Mouse (Mus musculus): Measurements from ENCODE around the gene Dhdh. TPM values are rescaled to one million over a fixed set of nuclear protein-coding genes. Genes with fewer than 3 reads are reported as not detected.
"Not testable (repeated sequence)": the region's sequence is repeated elsewhere in the genome, so short reads cannot be mapped to it uniquely, and the experiment has no call there.

Gene Dhdh
- polyA plus RNA-seq, 1 experiment from 2014 or later: 3.2 TPM

DNA sequence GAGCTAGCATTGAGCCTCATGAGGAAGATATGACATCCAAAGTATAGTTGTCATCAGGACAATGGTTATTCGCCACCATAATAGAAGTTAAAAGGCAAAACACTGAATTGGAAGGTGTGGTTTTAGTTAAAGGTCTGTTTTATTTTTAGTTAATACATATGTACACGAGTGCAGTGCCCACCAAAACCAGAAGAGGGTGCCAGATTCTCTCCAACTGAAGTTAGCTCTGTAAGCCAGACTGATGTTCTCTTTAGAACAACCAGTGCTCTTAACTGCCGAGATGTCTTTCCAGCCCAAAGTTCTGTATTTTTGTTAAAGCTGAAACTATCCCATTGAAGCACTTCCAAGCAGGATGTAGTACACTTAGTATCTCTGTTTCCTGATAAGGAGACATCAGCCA lies 17.7 kb downstream of the Dhdh start:
- no peak overlapping the region for H3K27ac ChIP-seq (replicated peaks; ENCODE audit: low read depth, low read length)
- no peaks in the 10 kb centered on the region for H3K27me3 ChIP-seq (replicated peaks; ENCODE audit: control insufficient read depth, insufficient read depth, low read length)
- no peak overlapping the region for H3K4me2 ChIP-seq (ENCODE audit: low read depth, low read length)
- no peak overlapping the region for H3K9ac ChIP-seq (ENCODE audit: low read depth, low read length)
- H3K36me3 ChIP-seq (ENCODE audit: control insufficient read depth, insufficient read depth, low read length): no peaks in the 10 kb centered on the region
- DNase-seq (ENCODE audit: low spot score) (peak; percentile 88), ATAC-seq (ENCODE audit: low read depth) (0 out of 2 replicates have a peak, but pooled peaks have one; percentile 19)
- H3K9me3 ChIP-seq (ENCODE audit: control insufficient read depth, low read length): no peaks in the 10 kb centered on the region
- no peak overlapping the region for H3K4me3 ChIP-seq (ENCODE audit: low read depth, low read length)
- H3K4me1 ChIP-seq (ENCODE audit: control insufficient read depth, insufficient read depth, low read length): peaks cover 2% of the 10 kb centered on the region
- WGBS: 5% methylated on average over 3 of the region's 3 CpGs

DNA sequence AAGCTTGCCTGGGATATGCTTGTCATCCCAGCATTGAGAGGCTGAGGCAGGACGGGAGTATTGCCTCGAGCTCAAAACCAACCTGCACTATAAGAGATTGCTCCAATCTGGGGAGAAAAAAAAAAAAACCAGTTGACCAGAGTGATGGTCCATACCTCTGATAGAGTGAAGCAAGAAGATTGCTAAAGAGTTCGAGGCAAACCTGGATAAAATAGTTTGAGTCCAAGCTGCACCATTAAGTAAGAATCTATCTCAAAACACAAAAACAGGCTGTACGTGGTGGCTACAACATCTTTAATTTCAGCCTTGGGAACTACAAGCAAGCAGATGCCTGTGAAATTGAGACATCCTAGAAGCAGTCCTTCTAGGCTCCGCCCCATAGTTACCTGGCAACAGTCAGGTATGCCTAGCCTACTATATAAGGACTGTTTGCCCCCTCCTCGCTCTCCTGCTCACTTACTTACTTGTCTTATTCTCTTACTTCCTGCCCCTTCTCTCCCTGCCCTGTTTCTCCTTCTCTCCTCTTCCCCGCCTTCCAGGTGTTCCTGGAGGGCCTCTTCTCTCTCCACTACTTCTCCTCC lies 21.4 kb downstream of the Dhdh start:
- no peaks in the 10 kb centered on the region for H3K27me3 ChIP-seq (replicated peaks; ENCODE audit: control insufficient read depth, insufficient read depth, low read length)
- H3K4me3 ChIP-seq (ENCODE audit: low read depth, low read length): peak overlapping the region; percentile 90
- WGBS: 32% methylated on average over 7 of the region's 7 CpGs
- H3K36me3 ChIP-seq (ENCODE audit: control insufficient read depth, insufficient read depth, low read length): peaks cover 30% of the 10 kb centered on the region
- H3K9ac ChIP-seq (ENCODE audit: low read depth, low read length): peak overlapping the region; percentile 88
- H3K4me2 ChIP-seq (ENCODE audit: low read depth, low read length): peak overlapping the region; percentile 78
- no peaks in the 10 kb centered on the region for H3K9me3 ChIP-seq (ENCODE audit: control insufficient read depth, low read length)
- peak; percentile 23; the same call in 1 of the 2 replicates for ATAC-seq (ENCODE audit: low read depth)
- peaks cover 7% of the 10 kb centered on the region for H3K4me1 ChIP-seq (ENCODE audit: control insufficient read depth, insufficient read depth, low read length)
- DNase-seq (ENCODE audit: low spot score): peak; percentile 68
- H3K27ac ChIP-seq (replicated peaks; ENCODE audit: low read depth, low read length): no peak overlapping the region

DNA sequence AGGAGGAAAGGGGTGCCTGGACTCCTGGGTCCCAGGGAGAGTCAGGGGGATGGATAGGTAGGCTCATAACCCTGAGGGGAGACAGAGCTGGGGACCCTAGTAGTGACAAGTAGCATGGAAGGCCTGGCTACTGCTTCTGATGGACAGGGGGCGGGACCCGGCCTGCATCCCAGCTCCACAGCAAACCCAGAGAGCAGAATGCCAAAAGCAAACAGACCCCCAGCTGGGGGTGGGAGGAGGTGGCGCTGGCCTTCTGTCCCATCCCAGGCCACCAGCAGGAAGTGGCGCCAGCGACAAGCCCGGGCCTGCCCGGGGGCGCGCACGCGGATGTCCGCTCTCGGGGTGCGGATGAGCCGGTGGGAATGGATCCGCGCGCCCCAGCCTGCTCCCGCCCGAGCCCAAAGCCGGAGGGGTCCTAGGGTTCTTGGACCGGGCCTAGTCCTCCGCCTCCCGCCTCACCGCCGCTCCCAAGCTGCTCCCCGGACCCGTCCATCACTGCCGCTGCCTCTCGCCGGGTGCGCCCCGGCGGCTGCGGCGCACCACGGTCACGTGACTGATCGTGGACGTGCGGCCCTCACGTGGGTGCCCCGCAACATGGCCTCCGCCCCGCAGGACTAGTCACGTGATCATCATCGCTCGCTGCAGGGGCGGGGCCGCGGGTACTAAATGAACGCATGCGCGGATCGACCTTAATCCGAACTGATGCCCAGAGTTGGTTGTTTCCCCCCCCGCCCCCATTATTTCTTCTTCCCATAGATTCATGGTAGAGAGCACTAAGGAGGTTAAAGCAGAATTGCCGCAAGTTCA lies 22.1 kb downstream of the Dhdh start, which contains the start of gene Bax:
Gene Bax (minus strand): TSS at position 616 of the 807 bp plus-strand sequence.
- WGBS: 2% methylated on average over 20 of the region's 58 CpGs
- peak; percentile 72 for ATAC-seq (ENCODE audit: low read depth)
- Histone ChIP-seq H3K4me2 (ENCODE audit: low read depth, low read length) (peak within 1 kb of the TSS; percentile 78), H3K27ac (replicated peaks; ENCODE audit: low read depth, low read length) (no peak within 1 kb of the TSS), H3K27me3 (replicated peaks; ENCODE audit: control insufficient read depth, insufficient read depth, low read length) (no peaks in the 10 kb centered on the region), H3K4me1 (ENCODE audit: control insufficient read depth, insufficient read depth, low read length) (peaks cover 11% of the 10 kb centered on the region), H3K36me3 (ENCODE audit: control insufficient read depth, insufficient read depth, low read length) (peaks cover 37% of the 10 kb centered on the region), H3K9ac (ENCODE audit: low read depth, low read length) (peak within 1 kb of the TSS; percentile 88), H3K9me3 (ENCODE audit: control insufficient read depth, low read length) (no peaks in the 10 kb centered on the region), H3K4me3 (ENCODE audit: low read depth, low read length) (peak within 1 kb of the TSS; percentile 90)
- DNase-seq (ENCODE audit: low spot score): peak; percentile 99

DNA sequence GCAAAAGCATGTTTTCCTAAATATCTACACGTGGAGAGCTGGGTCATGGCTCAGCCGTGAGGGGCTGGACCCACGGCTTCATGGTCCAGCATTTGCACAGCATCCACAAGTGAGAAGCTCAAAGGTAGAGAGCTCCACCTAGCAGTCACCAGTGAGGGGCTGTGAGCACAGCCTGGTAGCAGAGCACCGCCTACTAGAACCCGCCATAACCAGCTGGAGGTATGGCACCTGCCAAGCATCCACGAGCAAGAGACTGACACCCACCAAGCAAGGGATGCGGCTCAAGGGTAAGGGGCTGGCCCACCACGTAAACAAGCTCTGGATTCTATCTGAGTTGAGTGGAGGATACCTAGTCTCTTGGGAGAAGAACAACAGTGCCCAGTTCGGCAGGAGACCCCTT lies 23.1 kb downstream of the Dhdh start:
- H3K9me3 ChIP-seq (ENCODE audit: control insufficient read depth, low read length): no peaks in the 10 kb centered on the region
- peak overlapping the region; percentile 90 for H3K4me3 ChIP-seq (ENCODE audit: low read depth, low read length)
- H3K36me3 ChIP-seq (ENCODE audit: control insufficient read depth, insufficient read depth, low read length): peaks cover 42% of the 10 kb centered on the region
- no peak overlapping the region for H3K27ac ChIP-seq (replicated peaks; ENCODE audit: low read depth, low read length)
- DNase-seq (ENCODE audit: low spot score) (no peak), ATAC-seq (ENCODE audit: low read depth) (no peak)
- peak overlapping the region; percentile 88 for H3K9ac ChIP-seq (ENCODE audit: low read depth, low read length)
- H3K4me1 ChIP-seq (ENCODE audit: control insufficient read depth, insufficient read depth, low read length): peaks cover 17% of the 10 kb centered on the region
- 83% methylated on average over 9 of the region's 9 CpGs for WGBS
- peak overlapping the region; percentile 78 for H3K4me2 ChIP-seq (ENCODE audit: low read depth, low read length)
- H3K27me3 ChIP-seq (replicated peaks; ENCODE audit: control insufficient read depth, insufficient read depth, low read length): no peaks in the 10 kb centered on the region

DNA sequence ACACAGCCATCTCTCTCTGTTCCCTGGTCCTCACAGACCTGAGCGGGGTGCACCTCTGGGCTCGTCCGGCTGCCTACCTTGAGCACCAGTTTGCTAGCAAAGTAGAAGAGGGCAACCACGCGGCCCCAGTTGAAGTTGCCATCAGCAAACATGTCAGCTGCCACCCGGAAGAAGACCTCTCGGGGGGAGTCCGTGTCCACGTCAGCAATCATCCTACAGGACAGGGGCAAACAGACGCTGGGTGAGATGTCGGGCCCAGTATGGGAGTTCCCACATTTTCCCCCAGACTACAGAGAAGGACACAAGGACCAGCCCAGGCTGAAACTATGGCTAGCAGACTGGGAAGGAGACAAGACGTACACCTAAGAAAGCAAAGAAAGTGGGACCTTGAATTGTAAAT lies 23.5 kb downstream of the Dhdh start:
- Histone ChIP-seq H3K9me3 (ENCODE audit: control insufficient read depth, low read length) (no peaks in the 10 kb centered on the region), H3K4me2 (ENCODE audit: low read depth, low read length) (0 out of 2 replicates have a peak overlapping the region, but pooled peaks have one; percentile 78), H3K4me3 (ENCODE audit: low read depth, low read length) (0 out of 2 replicates have a peak overlapping the region, but pooled peaks have one; percentile 90), H3K27me3 (replicated peaks; ENCODE audit: control insufficient read depth, insufficient read depth, low read length) (no peaks in the 10 kb centered on the region), H3K36me3 (ENCODE audit: control insufficient read depth, insufficient read depth, low read length) (peaks cover 42% of the 10 kb centered on the region), H3K4me1 (ENCODE audit: control insufficient read depth, insufficient read depth, low read length) (peaks cover 22% of the 10 kb centered on the region), H3K9ac (ENCODE audit: low read depth, low read length) (no peak overlapping the region), H3K27ac (replicated peaks; ENCODE audit: low read depth, low read length) (no peak overlapping the region)
- DNase-seq (ENCODE audit: low spot score) (no peak), ATAC-seq (ENCODE audit: low read depth) (no peak)
- WGBS: 94% methylated on average over 12 of the region's 12 CpGs

DNA sequence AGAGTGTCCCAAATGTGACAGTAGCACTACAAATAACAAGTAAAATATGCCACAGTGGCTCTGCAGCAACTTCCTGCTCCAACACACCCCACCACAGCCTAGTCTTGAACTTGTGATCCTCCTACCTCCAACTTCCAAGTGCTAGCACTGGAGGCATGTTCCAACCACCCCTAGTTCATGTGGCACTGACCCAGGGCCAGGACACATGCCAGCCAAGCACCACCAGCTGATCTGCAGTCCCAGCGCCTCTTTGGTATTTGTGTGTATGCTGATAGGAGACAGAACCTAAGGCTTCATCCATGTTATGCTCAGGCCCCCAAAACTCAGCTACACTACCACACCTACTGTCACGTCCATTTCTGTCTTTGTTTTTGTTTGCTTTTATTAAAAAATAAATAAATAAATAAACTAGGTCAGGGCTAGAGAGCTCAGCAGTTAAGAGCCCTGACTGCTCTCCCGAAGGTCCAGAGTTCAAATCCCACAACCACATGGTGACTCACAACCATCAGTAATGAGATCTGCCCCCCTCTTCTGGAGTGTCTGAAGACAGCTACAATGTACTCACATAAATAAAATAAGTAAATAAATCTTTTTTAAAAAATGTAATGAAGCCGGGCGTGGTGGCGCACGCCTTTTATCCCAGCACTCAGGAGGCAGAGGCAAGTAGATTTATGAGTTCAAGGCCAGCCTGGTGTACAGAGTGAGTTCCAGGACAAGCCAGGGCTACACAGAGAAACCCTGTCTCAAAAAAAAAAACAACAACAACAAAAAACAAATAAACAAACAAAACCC lies 24.4 kb downstream of the Dhdh start:
- Histone ChIP-seq H3K4me1 (ENCODE audit: control insufficient read depth, insufficient read depth, low read length) (peaks cover 22% of the 10 kb centered on the region), H3K27me3 (replicated peaks; ENCODE audit: control insufficient read depth, insufficient read depth, low read length) (no peaks in the 10 kb centered on the region), H3K4me3 (ENCODE audit: low read depth, low read length) (no peak overlapping the region), H3K9me3 (ENCODE audit: control insufficient read depth, low read length) (no peaks in the 10 kb centered on the region), H3K4me2 (ENCODE audit: low read depth, low read length) (no peak overlapping the region), H3K27ac (replicated peaks; ENCODE audit: low read depth, low read length) (no peak overlapping the region), H3K36me3 (ENCODE audit: control insufficient read depth, insufficient read depth, low read length) (peaks cover 42% of the 10 kb centered on the region), H3K9ac (ENCODE audit: low read depth, low read length) (no peak overlapping the region)
- WGBS: 92% methylated on average over 7 of the region's 7 CpGs
- ATAC-seq (ENCODE audit: low read depth): no peak
- no peak for DNase-seq (ENCODE audit: low spot score)

DNA sequence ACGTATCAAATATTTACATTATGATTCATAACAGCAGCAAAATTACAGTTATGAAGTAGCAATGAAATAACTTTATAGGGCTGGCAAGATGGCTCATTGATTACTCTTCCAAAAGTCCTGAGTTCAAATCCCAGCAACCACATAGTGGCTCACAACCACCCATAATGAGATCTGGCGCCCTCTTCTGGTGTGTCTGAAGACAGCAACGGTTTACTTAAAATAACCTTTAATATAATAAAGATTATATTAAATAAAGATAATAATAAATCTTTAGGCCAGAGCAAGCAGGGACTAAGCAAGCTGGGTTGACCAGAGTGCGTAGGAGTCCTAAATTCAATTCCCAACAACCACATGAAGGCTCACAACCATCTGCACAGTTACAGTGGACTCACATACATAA lies 25.7 kb downstream of the Dhdh start:
- peaks cover 50% of the 10 kb centered on the region for H3K36me3 ChIP-seq (ENCODE audit: control insufficient read depth, insufficient read depth, low read length)

DNA sequence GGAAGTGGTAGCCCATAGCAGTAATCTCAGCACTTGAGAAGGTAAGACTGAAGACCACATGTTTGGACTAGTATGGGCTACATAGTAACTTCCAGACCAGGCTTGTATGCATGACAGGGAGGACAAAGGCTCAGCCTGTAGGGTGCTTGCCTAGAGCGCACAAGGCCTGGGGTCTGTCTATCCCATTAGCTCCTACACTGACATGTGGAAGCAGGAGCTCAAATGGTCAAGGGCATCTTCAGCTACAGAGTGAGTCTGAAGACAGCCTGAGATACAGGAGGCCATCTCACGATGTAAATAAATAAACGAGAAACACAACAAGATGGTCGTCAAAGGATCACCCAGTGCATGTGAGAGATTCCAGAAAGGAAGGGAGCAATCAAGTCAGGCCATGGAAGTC lies 26.3 kb downstream of the Dhdh start:
- Histone ChIP-seq H3K9ac (ENCODE audit: low read depth, low read length) (no peak overlapping the region), H3K4me2 (ENCODE audit: low read depth, low read length) (no peak overlapping the region), H3K27me3 (replicated peaks; ENCODE audit: control insufficient read depth, insufficient read depth, low read length) (no peaks in the 10 kb centered on the region), H3K4me3 (ENCODE audit: low read depth, low read length) (no peak overlapping the region), H3K9me3 (ENCODE audit: control insufficient read depth, low read length) (no peaks in the 10 kb centered on the region), H3K4me1 (ENCODE audit: control insufficient read depth, insufficient read depth, low read length) (peaks cover 31% of the 10 kb centered on the region), H3K36me3 (ENCODE audit: control insufficient read depth, insufficient read depth, low read length) (peaks cover 56% of the 10 kb centered on the region), H3K27ac (replicated peaks; ENCODE audit: low read depth, low read length) (no peak overlapping the region)
- DNase-seq (ENCODE audit: low spot score): no peak
- WGBS: 91% methylated on average over 4 of the region's 4 CpGs
- no peak for ATAC-seq (ENCODE audit: low read depth)

More for the DNA sequence above, 25.7 kb downstream of the Dhdh start:
- not testable (repeated sequence) for H3K4me3 ChIP-seq (ENCODE audit: low read depth, low read length); H3K27me3 ChIP-seq (replicated peaks; ENCODE audit: control insufficient read depth, insufficient read depth, low read length); H3K27ac ChIP-seq (replicated peaks; ENCODE audit: low read depth, low read length); H3K9me3 ChIP-seq (ENCODE audit: control insufficient read depth, low read length); H3K4me2 ChIP-seq (ENCODE audit: low read depth, low read length); H3K9ac ChIP-seq (ENCODE audit: low read depth, low read length); ATAC-seq (ENCODE audit: low read depth); DNase-seq (ENCODE audit: low spot score)
- WGBS: 80% methylated on average over 4 of the region's 4 CpGs
- H3K4me1 ChIP-seq (ENCODE audit: control insufficient read depth, insufficient read depth, low read length): peaks cover 26% of the 10 kb centered on the region

All from embryonic facial prominence, embryonic 14.5 days (tissue).